Mouse (Mus musculus) CH12.LX (cell line): ENCODE measurements around the gene Hist1h2be.

Experiments
- CHD1 ChIP-seq: IDR thresholded peaks from 2 replicates; pipeline ENCODE4 v1.6.1; 2012; ENCODE audit warnings: low read depth, low read length, improper control_type of control experiment, inconsistent platforms
- CHD2 ChIP-seq: IDR thresholded peaks from 2 replicates; pipeline ENCODE4 v1.6.1; 2011; ENCODE audit warnings: low read length, improper control_type of control experiment
- CTCF ChIP-seq, 2 experiments: IDR thresholded peaks in 1 of 2; conservative IDR thresholded peaks in 1 of 2; 2 replicates each; pipeline ENCODE4 v1.5.1; 2011 to 2012; ENCODE audit warnings: low read depth in 2 of 2, low read length in 2 of 2, improper control_type of control experiment in 1 of 2, inconsistent platforms in 1 of 2, mild to moderate bottlenecking in 1 of 2, moderate library complexity in 1 of 2
- E2F4 ChIP-seq: IDR thresholded peaks from 2 replicates; pipeline ENCODE4 v1.6.1; 2011; ENCODE audit warnings: low read depth, low read length, improper control_type of control experiment; ENCODE audit not compliant: insufficient replicate concordance
- ELF1 ChIP-seq: IDR thresholded peaks from 2 replicates; pipeline ENCODE4 v1.6.1; 2014; ENCODE audit warnings: low read depth, mild to moderate bottlenecking, inconsistent platforms, low read length, improper control_type of control experiment
- HCFC1 ChIP-seq: IDR thresholded peaks from 2 replicates; pipeline ENCODE4 v1.6.1; 2012; ENCODE audit warnings: low read depth, mild to moderate bottlenecking, inconsistent platforms, low read length, improper control_type of control experiment
- KAT2A ChIP-seq: IDR thresholded peaks from 2 replicates; pipeline ENCODE4 v1.6.1; 2012; ENCODE audit warnings: low read length, improper control_type of control experiment, inconsistent platforms; ENCODE audit not compliant: insufficient replicate concordance
- MAX ChIP-seq: IDR thresholded peaks from 2 replicates; pipeline ENCODE4 v1.6.1; 2011; ENCODE audit warnings: low read length, improper control_type of control experiment
- MEF2A ChIP-seq: IDR thresholded peaks from 2 replicates; pipeline ENCODE4 v1.6.1; 2014; ENCODE audit warnings: low read depth, mild to moderate bottlenecking, inconsistent platforms, low read length, improper control_type of control experiment, borderline replicate concordance
- POLR2A ChIP-seq: IDR thresholded peaks from 2 replicates; pipeline ENCODE4 v1.6.1; 2011; ENCODE audit warnings: low read depth, mild to moderate bottlenecking, improper control_type of control experiment, low read length
- SMC3 ChIP-seq: IDR thresholded peaks from 2 replicates; pipeline ENCODE4 v1.6.1; 2011; ENCODE audit warnings: low read depth, low read length, improper control_type of control experiment
- USF2 ChIP-seq: conservative IDR thresholded peaks from 2 replicates; pipeline ENCODE4 v1.6.1; 2011; ENCODE audit warnings: low read depth, low read length, improper control_type of control experiment
- ZC3H11A ChIP-seq: IDR thresholded peaks from 2 replicates; pipeline ENCODE4 v1.6.1; 2012; ENCODE audit warnings: low read depth, mild to moderate bottlenecking, inconsistent platforms, low read length, improper control_type of control experiment

- TF ChIP-seq CTCF (conservative IDR thresholded peaks at IDR 0.05 in 1 of 2, IDR thresholded peaks at IDR 0.05 in 1 of 2; ENCODE audit: low read depth in 2 of 2, low read length in 2 of 2) (no peak), CHD1 (no peak), ELF1 (no peak), ZC3H11A (no peak), E2F4 (no peak), SMC3 (no peak), POLR2A (0 out of 2 replicates have a peak, but pooled peaks have one; percentile 19), USF2 (no peak), MAX (no peak), HCFC1 (no peak), MEF2A (no peak), CHD2 (no peak), KAT2A (no peak)
Observed at GRCm38 (mm10) chr13:23583387-23584068, 37.4 kb downstream of the Hist1h2be start.
